Mouse (Mus musculus) embryonic facial prominence, embryonic 14.5 days (tissue): ENCODE data around the gene Prepl. TPM values are rescaled to one million over a fixed set of nuclear protein-coding genes. Genes with fewer than 3 reads are reported as not detected.

Source experiments
- ATAC-seq: fragments of 200-750 bp; cut with Nextera tagmentation; 2 replicates; pipeline ENCODE4 v1.8.0; 2017; ENCODE audit warnings: low read depth, moderate number of reproducible peaks, moderate TSS enrichment
- DNase-seq: peaks from one replicate; pipeline ENCODE4 v3.0.0-alpha.2; 2015; ENCODE audit warnings: low spot score
- H3K27ac ChIP-seq: fragments of 300-500 bp; sonication (generic); replicated peaks from 2 replicates; pipeline ENCODE4 v1.5.1; 2014; ENCODE audit warnings: low read depth, mild to moderate bottlenecking, low read length, moderate library complexity
- H3K27me3 ChIP-seq: fragments of 300-500 bp; sonication (generic); replicated peaks from 2 replicates; pipeline ENCODE4 v1.6.1; 2014; ENCODE audit warnings: low read length; ENCODE audit not compliant: control insufficient read depth, insufficient read depth
- H3K36me3 ChIP-seq: fragments of 300-500 bp; sonication (generic); 2 replicates; pipeline ENCODE4 v1.6.1; 2014; ENCODE audit warnings: low read length, mixed read lengths; ENCODE audit not compliant: control insufficient read depth, insufficient read depth
- H3K4me1 ChIP-seq: fragments of 300-500 bp; sonication (generic); 2 replicates; pipeline ENCODE4 v1.6.1; 2014; ENCODE audit warnings: antibody characterized with exemption, low read length; ENCODE audit not compliant: control insufficient read depth, insufficient read depth
- H3K4me2 ChIP-seq: fragments of 300-500 bp; sonication (generic); 2 replicates; pipeline ENCODE4 v1.6.1; 2014; ENCODE audit warnings: low read depth, mild to moderate bottlenecking, low read length, moderate library complexity, mixed read lengths
- H3K4me3 ChIP-seq: fragments of 300-500 bp; sonication (generic); 2 replicates; pipeline ENCODE4 v1.5.1; 2014; ENCODE audit warnings: low read depth, mild to moderate bottlenecking, low read length
- H3K9ac ChIP-seq: fragments of 300-500 bp; sonication (generic); 2 replicates; pipeline ENCODE4 v1.6.1; 2014; ENCODE audit warnings: low read depth, mild to moderate bottlenecking, low read length, moderate library complexity, mixed read lengths
- H3K9me3 ChIP-seq: fragments of 300-500 bp; sonication (generic); 2 replicates; pipeline ENCODE4 v1.6.1; 2016; ENCODE audit warnings: low read length; ENCODE audit not compliant: control insufficient read depth
- WGBS: fragments of 180-500 bp; shearing (Covaris S2); extraction: QIAGEN DNeasy Blood & Tissue Kit; methylation state at CpG from one replicate; pipeline ENCODE4 v1.1.7; 2014; 5-methylcytosine and 5-hydroxymethylcytosine counted together
- polyA plus RNA-seq: library from polyadenylated mRNA; unstranded; fragments of >200 nt; fragmentation: Nextera tagmentation; extraction: Ambion mirVana; gene quantifications from 2 replicates; pipeline ENCODE4 v1.2.1, GENCODE M21; 2014

Prepl gene
- 46.3 and 58.3 TPM in 2 replicates for polyA plus RNA-seq

DNA sequence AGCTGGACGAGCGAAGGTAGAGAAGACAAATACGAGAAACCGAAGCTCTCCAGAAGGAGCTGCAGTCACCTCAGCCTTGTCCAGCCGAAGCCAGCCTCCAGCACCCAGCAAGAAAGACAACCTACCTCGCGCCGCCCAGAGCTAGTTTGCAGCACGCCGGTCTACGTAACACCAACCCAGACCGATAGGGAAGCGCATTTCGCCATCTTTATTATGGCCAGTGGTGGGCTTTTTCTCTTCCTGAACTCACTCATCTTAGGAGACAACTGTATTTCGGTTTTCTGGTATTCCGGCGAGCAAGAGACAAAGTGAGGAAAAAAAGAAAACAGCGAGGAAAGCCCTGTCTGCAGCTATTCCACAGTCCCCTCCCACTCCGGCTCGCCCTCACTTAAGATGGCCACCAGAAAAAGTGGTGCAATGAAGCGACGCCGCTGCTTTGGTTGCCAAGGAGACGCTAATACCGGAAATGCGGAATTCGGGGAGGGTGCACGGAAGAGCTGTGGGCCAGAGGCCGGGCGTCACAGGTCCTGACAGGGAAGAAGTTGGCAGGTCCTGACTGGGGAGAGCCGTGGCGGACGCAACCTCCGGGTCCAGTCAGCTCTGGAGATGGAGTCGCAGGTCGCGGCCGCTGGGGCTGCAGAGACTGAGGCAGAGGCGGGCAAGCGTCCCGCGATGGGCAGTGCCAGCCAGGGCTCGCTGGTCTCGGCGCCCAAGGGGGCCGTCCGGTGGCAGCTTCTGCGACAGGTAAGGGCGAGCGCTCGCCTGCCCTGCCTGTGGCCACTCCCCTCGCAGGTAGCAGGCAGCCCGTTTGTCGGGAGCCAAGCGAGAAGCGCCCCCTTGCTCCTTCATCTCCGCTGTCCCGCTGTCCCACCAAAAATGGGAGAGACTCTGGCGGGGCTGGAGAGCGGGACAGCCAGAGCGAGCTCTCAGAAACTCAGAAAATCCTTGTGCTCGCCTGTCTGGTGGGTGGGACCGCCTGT is at the start of gene Prepl, which contains the start of gene Camkmt:
Gene Prepl, minus strand, starts transcription at position 122 of the 980 bp plus-strand sequence.
Gene Camkmt, plus strand, starts transcription at position 433 of the 980 bp plus-strand sequence.
- H3K4me2 ChIP-seq = peak within 1 kb of the TSS; percentile 89
- peak; percentile 99 for DNase-seq
- peak; percentile 99 for ATAC-seq
- H3K27me3 ChIP-seq = no peaks in the 10 kb centered on the region
- WGBS = under 1% methylated on average over 44 of the region's 63 CpGs
- H3K9ac ChIP-seq = peak within 1 kb of the TSS; percentile 82
- 0 out of 2 replicates have a peak, but pooled peaks cover 3% of the 10 kb centered on the region for H3K4me1 ChIP-seq
- peak within 1 kb of the TSS; percentile 80 for H3K27ac ChIP-seq
- H3K9me3 ChIP-seq = no peaks in the 10 kb centered on the region
- H3K36me3 ChIP-seq = no peaks in the 10 kb centered on the region
- H3K4me3 ChIP-seq = peak within 1 kb of the TSS; percentile 88

DNA sequence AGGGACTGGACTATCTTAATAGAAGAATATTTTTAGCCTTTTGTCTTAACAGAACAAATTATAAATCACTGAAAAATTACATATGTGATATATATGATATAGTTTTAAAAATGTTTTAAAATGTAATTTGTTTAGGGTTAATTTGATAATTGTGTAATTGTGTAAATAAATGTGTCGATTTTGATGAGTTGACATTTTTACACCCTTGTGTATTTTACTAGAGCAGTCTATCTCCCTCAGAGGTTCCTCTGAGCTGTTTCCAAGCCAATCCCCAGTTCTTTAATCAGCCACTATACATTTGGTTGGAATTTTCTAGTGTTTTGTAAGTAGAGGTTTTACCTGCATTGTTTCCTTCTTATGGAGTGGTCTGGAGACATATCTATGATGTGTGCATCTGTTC is 48.4 kb upstream of the Prepl start:
- Histone ChIP-seq H3K9ac (no peak overlapping the region), H3K27ac (no peak overlapping the region), H3K9me3 (no peaks in the 10 kb centered on the region), H3K4me3 (no peak overlapping the region), H3K4me1 (no peaks in the 10 kb centered on the region), H3K4me2 (no peak overlapping the region), H3K36me3 (no peaks in the 10 kb centered on the region), H3K27me3 (no peaks in the 10 kb centered on the region)
- ATAC-seq = no peak
- no peak for DNase-seq
- WGBS = 82% methylated on average over 1 of the region's 1 CpGs

DNA sequence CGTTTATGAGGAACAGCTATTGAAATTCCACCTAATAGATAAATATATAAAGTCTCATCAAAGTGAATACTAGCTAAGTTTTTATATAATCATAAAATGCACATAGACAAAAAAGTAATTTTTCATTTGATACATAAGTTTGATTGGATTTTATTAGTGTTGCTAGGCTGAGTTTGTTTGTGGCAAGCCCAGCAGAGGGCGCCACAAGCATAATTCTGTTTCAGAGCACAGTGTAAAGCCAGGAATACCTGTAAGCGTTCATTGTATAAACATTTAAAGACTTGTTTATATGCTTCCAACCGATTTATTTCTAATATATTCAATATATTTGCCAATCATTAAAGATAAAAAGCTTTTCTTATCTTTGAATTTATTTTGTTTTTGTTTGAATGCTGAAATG is 26.6 kb upstream of the Prepl start:
- WGBS = 31% methylated on average over 4 of the region's 4 CpGs
- Histone ChIP-seq H3K9ac (no peak overlapping the region), H3K4me2 (no peak overlapping the region), H3K4me1 (no peaks in the 10 kb centered on the region), H3K27me3 (no peaks in the 10 kb centered on the region), H3K27ac (no peak overlapping the region), H3K9me3 (no peaks in the 10 kb centered on the region), H3K36me3 (no peaks in the 10 kb centered on the region), H3K4me3 (no peak overlapping the region)
- no peak for ATAC-seq
- DNase-seq = peak; percentile 51

DNA sequence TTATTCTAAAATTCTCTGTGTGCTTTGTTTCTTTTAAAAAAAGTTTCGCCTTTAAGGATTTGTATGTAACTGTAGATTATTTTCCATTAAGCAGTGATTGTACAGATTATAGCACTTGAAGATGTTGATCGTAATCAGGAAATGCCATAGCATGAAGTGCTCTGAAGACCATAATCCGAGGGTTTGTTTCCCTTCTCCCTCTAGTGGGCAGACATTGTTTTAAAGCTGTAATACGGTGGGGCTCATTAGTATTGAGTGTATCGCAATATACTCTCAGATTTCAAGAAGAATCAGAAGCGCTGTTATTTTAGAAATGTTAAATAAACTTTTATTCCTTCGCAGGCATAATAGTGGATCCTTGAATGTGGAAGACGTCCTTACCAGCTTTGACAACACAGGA is 23.4 kb upstream of the Prepl start:
- H3K27ac ChIP-seq = no peak overlapping the region
- H3K9ac ChIP-seq = no peak overlapping the region
- ATAC-seq (no peak), DNase-seq (no peak)
- no peaks in the 10 kb centered on the region for H3K36me3 ChIP-seq
- H3K27me3 ChIP-seq = no peaks in the 10 kb centered on the region
- no peak overlapping the region for H3K4me3 ChIP-seq
- H3K4me1 ChIP-seq = no peaks in the 10 kb centered on the region
- H3K9me3 ChIP-seq = no peaks in the 10 kb centered on the region
- WGBS = 74% methylated on average over 8 of the region's 8 CpGs
- no peak overlapping the region for H3K4me2 ChIP-seq

DNA sequence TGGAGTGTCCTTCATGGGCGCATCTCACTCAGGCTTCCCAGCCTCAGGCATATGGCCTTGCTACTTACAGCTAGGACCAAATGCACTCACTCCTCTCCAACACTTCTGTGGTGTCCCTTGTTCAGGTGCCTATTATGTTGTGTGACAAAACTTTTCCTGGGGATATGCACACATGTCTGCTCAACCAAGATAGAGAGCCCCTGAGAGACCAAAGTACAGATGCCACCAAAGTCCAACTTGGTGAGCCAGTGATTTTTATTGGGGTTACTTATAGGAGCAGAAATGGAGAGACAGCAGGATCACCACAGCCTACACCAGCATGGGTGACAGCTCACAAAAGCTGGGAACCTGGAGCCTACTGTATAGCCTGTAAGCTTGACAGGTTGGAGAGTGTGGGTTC is 20.6 kb upstream of the Prepl start:
- no peak overlapping the region for H3K4me3 ChIP-seq
- DNase-seq (no peak), ATAC-seq (no peak)
- no peaks in the 10 kb centered on the region for H3K27me3 ChIP-seq
- H3K27ac ChIP-seq = no peak overlapping the region
- H3K9me3 ChIP-seq = no peaks in the 10 kb centered on the region
- no peaks in the 10 kb centered on the region for H3K36me3 ChIP-seq
- no peak overlapping the region for H3K4me2 ChIP-seq
- 100% methylated on average over 1 of the region's 1 CpGs for WGBS
- no peak overlapping the region for H3K9ac ChIP-seq
- no peaks in the 10 kb centered on the region for H3K4me1 ChIP-seq

DNA sequence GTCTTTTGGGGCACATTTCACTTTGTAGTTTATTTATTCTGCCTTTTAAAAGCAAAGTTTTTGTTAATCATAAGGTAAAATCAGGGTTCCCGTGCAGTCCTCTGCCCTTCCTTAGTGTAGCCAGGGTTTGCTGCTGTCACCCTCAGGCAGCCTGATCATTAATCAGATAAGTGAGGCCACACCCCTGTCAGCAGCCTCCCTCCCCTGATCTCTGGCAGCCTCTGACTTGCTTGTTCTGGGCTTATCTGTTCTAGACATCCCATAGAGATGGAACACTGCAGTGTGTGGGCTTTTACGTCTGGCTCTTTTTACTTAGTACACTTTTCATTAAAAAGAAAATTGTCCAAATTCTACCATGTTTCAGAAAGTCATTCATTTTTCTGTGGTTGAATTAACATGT is 13.3 kb upstream of the Prepl start:
- 56% methylated on average over 2 of the region's 2 CpGs for WGBS

DNA sequence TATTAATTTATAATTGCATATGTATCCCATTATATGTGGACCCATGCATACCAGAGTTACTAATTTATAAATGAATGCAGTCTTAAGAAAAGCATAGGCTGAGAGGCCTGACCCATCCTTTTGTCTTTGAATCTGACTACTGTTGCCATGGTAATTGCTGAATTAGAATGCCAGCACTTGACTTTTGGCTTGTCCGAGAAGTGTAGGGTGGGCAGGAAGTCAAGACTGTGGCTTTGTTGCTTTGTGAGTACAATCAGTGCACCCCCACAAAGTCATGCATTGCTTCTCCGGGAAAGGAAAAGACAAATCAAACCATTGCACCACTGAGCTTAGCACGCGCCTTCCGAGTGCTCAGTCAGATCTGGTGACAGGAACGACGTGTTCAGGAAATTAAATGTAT is 11.7 kb upstream of the Prepl start:
- Histone ChIP-seq H3K4me3 (no peak overlapping the region), H3K27ac (no peak overlapping the region), H3K4me1 (no peaks in the 10 kb centered on the region), H3K9me3 (peaks cover 4% of the 10 kb centered on the region), H3K36me3 (peaks cover 22% of the 10 kb centered on the region), H3K27me3 (no peaks in the 10 kb centered on the region), H3K9ac (no peak overlapping the region), H3K4me2 (no peak overlapping the region)
- ATAC-seq (no peak), DNase-seq (no peak)
- 83% methylated on average over 7 of the region's 7 CpGs for WGBS

More for the DNA sequence above, 13.3 kb upstream of the Prepl start:
- H3K27ac ChIP-seq = no peak overlapping the region
- no peaks in the 10 kb centered on the region for H3K9me3 ChIP-seq
- no peak for DNase-seq
- H3K36me3 ChIP-seq = peaks cover 10% of the 10 kb centered on the region
- no peak overlapping the region for H3K4me2 ChIP-seq
- no peaks in the 10 kb centered on the region for H3K27me3 ChIP-seq
- no peaks in the 10 kb centered on the region for H3K4me1 ChIP-seq
- no peak overlapping the region for H3K4me3 ChIP-seq
- ATAC-seq = no peak
- no peak overlapping the region for H3K9ac ChIP-seq

DNA sequence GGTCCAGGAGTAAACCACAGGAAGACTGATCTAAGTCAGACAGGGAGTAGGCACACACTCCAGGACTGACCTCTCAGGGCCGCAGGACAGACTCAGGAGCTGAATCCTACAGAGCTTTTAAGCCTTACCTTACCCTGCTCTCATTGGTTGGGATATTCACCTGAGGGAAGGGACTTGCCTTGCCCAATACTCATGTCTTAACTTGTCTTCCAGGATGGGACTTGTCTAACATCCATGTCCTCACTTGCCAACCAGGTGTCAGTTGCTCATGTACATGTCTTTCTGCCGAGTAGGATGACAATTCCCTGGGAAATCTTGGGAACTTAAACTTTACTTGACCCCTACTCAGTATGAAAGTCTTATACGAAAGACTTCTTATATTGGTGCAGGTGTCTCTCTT is 10.2 kb upstream of the Prepl start:
- DNase-seq (no peak), ATAC-seq (no peak)
- Histone ChIP-seq H3K27me3 (no peaks in the 10 kb centered on the region), H3K4me3 (no peak overlapping the region), H3K36me3 (peaks cover 22% of the 10 kb centered on the region), H3K9ac (no peak overlapping the region), H3K9me3 (peaks cover 4% of the 10 kb centered on the region), H3K4me1 (no peaks in the 10 kb centered on the region), H3K4me2 (no peak overlapping the region), H3K27ac (no peak overlapping the region)
- WGBS = 78% methylated on average over 3 of the region's 3 CpGs
